Mouse (Mus musculus) lung, postnatal 0 days (tissue): ENCODE data around the gene Sec31b. TPM values are rescaled to one million over a fixed set of nuclear protein-coding genes. Genes with fewer than 3 reads are reported as not detected.

ENCODE experiments used
- ATAC-seq: fragments of 200-750 bp; cut with Nextera tagmentation; 2 replicates; pipeline ENCODE4 v1.8.0; 2017; ENCODE audit warnings: moderate library complexity
- DNase-seq: peaks from one replicate; pipeline ENCODE4 v3.0.0-alpha.2; 2016; ENCODE audit warnings: low spot score
- H3K27ac ChIP-seq: fragments of 300-500 bp; sonication (generic); 2 replicates; pipeline ENCODE4 v1.5.1; 2014; ENCODE audit warnings: antibody characterized with exemption, mild to moderate bottlenecking, low read length, mixed read lengths
- H3K27me3 ChIP-seq: fragments of 300-500 bp; sonication (generic); replicated peaks from 2 replicates; pipeline ENCODE4 v1.6.1; 2014; ENCODE audit warnings: low read length, mixed read lengths; ENCODE audit not compliant: insufficient read depth
- H3K36me3 ChIP-seq: fragments of 300-500 bp; sonication (generic); 2 replicates; pipeline ENCODE4 v1.6.1; 2014; ENCODE audit warnings: low read length, mixed read lengths; ENCODE audit not compliant: insufficient read depth
- H3K4me1 ChIP-seq: fragments of 300-500 bp; sonication (generic); 2 replicates; pipeline ENCODE4 v1.6.1; 2014; ENCODE audit warnings: antibody characterized with exemption, low read depth, low read length, mixed read lengths; ENCODE audit not compliant: insufficient read depth
- H3K4me2 ChIP-seq: fragments of 300-500 bp; sonication (generic); replicated peaks from 2 replicates; pipeline ENCODE4 v1.6.1; 2014; ENCODE audit warnings: low read depth, mild to moderate bottlenecking, low read length, moderate library complexity, mixed read lengths
- H3K4me3 ChIP-seq: fragments of 300-500 bp; sonication (generic); 2 replicates; pipeline ENCODE4 v1.5.1; 2014; ENCODE audit warnings: low read depth, low read length
- H3K9ac ChIP-seq: fragments of 300-500 bp; sonication (generic); replicated peaks from 2 replicates; pipeline ENCODE4 v1.6.1; 2014; ENCODE audit warnings: low read depth, mild to moderate bottlenecking
- H3K9me3 ChIP-seq: fragments of 300-500 bp; sonication (generic); 2 replicates; pipeline ENCODE4 v1.6.1; 2016; ENCODE audit warnings: low read length, mixed read lengths
- CTCF ChIP-seq: IDR thresholded peaks from 2 replicates; pipeline ENCODE4 v1.5.1; 2016; ENCODE audit warnings: antibody characterized with exemption, mild to moderate bottlenecking
- EP300 ChIP-seq: IDR thresholded peaks from 2 replicates; pipeline ENCODE4 v1.6.1; 2016; ENCODE audit warnings: antibody characterized with exemption, mild to moderate bottlenecking, control low read depth
- WGBS: fragments of 180-500 bp; shearing (Covaris S2); extraction: QIAGEN DNeasy Blood & Tissue Kit; methylation state at CpG from one replicate; pipeline ENCODE4 v1.1.7; 2014; 5-methylcytosine and 5-hydroxymethylcytosine counted together
- polyA plus RNA-seq: library from polyadenylated mRNA; unstranded; fragments of >200 nt; fragmentation: Nextera tagmentation; extraction: Ambion mirVana; gene quantifications from 2 replicates; pipeline ENCODE4 v1.2.1, GENCODE M21; 2015

Sec31b gene
- polyA plus RNA-seq, 1 experiment from 2014 or later = 0.42 TPM

DNA sequence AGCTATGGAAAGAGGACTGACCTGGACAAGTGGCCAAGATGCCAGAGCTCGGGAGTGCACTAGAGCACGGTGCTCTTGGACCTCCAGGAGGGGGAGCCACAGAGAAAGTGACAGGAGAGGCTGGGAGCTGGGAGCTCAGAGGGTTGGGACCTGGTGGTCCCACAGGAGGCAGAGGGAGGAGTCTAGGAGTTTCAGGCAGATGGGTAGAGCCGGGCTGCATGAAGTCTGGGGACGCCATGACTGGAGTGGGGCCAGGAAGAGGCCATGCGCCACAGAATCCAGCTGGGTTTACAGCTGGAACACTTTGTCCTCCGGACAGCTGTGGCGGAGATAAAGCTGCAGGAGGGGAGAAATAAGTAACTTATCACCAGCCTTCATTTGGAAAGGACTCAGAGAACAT lies 26.5 kb downstream of the Sec31b start:
- H3K9ac ChIP-seq = no peak overlapping the region
- peak; percentile 62; the same call in 1 of the 2 replicates for TF ChIP-seq EP300
- TF ChIP-seq CTCF = peak; percentile 49
- H3K36me3 ChIP-seq = no peaks in the 10 kb centered on the region
- no peak overlapping the region for H3K4me3 ChIP-seq
- peaks cover 7% of the 10 kb centered on the region; the same call in 1 of the 2 replicates for H3K27me3 ChIP-seq
- ATAC-seq = peak; percentile 73
- WGBS = 30% methylated on average over 7 of the region's 7 CpGs
- no peaks in the 10 kb centered on the region for H3K9me3 ChIP-seq
- H3K4me1 ChIP-seq = 0 out of 2 replicates have a peak, but pooled peaks cover 3% of the 10 kb centered on the region
- peak; percentile 81 for DNase-seq
- H3K4me2 ChIP-seq = no peak overlapping the region
- H3K27ac ChIP-seq = no peak overlapping the region

DNA sequence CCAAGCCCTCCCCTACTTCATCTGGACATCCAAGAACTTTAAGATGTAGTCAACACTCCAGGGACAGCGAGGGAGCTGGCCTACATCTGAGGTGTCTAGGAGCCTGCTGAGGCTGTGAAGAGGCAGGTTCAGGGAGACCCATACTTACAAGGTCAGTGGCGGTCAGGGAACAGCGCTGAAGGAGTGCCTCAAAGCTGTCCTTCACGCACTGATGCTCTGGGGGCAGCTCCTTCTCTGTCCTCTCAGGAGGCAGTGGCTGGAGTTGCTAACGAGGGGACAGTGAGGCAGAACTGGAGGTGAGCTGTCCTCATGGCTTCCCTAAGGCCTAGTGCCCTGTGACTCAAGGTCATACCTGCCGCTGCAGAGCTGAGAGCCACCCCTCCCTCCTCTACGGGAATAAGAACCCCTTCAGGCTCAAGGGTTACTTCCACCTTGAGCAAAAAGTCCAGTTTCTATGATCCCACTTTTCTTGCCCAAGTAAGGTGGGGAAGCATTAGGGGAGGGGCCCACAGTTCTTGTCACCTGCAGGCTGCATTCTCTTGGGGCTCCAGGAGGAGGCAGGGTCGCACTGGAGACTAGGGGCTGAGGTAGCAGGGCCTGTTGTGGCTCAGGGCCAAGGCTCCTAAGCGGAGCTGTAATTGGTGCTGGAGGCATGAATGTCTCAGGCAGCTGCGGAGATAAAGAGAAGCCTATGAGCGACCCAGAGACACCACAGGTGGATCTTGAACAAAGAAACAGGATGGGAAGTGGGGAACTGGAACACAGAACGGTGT lies 27.5 kb downstream of the Sec31b start:
- no peak overlapping the region for H3K4me2 ChIP-seq
- H3K36me3 ChIP-seq = no peaks in the 10 kb centered on the region
- TF ChIP-seq CTCF = peak; percentile 50
- TF ChIP-seq EP300 = no peak
- peaks cover 17% of the 10 kb centered on the region; the same call in 1 of the 2 replicates for H3K27me3 ChIP-seq
- H3K9ac ChIP-seq = no peak overlapping the region
- 0 out of 2 replicates have a peak, but pooled peaks cover 3% of the 10 kb centered on the region for H3K4me1 ChIP-seq
- ATAC-seq (peak; percentile 29; the same call in 1 of the 2 replicates), DNase-seq (peak; percentile 28)
- H3K9me3 ChIP-seq = no peaks in the 10 kb centered on the region
- 58% methylated on average over 12 of the region's 12 CpGs for WGBS
- H3K4me3 ChIP-seq = no peak overlapping the region
- no peak overlapping the region for H3K27ac ChIP-seq

DNA sequence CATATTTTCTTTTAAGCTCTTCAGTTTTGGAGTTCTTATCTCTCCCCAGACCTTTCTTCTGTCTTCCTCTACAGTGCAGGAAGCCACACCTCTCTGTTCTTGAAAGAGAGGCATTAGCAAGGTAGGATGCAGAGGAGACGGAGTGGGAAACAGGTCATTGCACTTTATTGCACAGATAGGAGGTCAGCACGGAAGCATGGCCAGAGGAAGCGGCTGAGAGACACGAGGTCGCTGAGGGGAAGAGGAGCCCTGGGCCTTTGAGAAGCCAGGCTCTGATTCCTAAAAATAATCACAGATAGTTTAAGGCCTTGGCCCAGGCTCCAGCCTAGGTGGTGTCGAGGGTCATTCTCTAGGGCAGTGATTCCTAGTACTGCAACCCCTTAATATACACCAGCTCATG lies 29.9 kb downstream of the Sec31b start:
- Histone ChIP-seq H3K4me3 (no peak overlapping the region), H3K36me3 (no peaks in the 10 kb centered on the region), H3K9ac (no peak overlapping the region), H3K4me1 (peaks cover 13% of the 10 kb centered on the region; the same call in 1 of the 2 replicates), H3K9me3 (no peaks in the 10 kb centered on the region), H3K4me2 (no peak overlapping the region), H3K27me3 (peaks cover 39% of the 10 kb centered on the region), H3K27ac (no peak overlapping the region)
- DNase-seq = no peak
- no peak for ATAC-seq
- TF ChIP-seq EP300 = no peak
- TF ChIP-seq CTCF = no peak
- WGBS = 55% methylated on average over 6 of the region's 6 CpGs

DNA sequence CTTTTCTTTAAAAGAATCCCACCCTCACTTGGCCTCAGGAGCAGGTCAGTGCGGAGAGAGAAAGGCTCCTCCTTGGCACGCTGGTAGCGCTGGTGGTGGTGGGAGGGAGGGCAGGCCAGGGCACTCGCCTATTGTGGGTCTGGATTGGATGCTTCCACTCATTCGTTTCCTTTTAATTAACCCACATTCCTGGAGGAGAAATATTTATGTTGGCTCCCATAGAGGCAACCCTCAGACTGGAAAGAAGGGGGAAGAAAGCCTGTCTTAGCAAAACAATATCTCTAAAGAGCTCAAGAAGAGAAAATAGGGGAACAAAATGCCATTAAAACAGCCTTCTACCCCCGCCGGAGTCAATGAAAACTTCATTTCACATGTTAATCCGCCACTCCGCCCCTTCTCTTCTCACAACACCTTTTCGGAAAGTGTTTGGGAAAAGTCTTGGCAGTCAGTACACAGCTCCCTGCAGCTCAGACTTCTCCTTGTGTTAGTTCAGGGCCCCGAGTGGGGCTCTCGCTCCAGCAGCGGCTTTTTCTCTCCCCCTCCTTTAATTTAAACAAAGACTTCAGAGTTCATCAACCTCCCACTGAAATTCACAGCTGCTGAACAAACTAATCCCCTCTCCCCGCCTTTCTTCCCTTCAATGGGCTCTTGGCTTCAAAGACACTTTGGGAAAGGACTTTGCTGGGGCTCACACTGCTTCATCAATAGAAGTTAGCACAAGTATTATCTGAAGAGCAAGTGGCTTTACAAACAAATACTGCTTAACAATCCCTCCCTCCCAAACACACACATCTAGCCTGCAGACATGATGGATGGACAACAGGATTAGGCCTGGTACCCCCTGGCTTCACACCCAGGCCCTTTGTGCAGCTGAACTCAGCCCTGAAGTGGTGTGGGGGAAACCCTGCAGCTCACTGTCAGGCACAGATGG lies 30.9 kb downstream of the Sec31b start:
- peaks cover 49% of the 10 kb centered on the region for H3K27me3 ChIP-seq
- 12% methylated on average over 14 of the region's 14 CpGs for WGBS
- H3K36me3 ChIP-seq = no peaks in the 10 kb centered on the region

DNA sequence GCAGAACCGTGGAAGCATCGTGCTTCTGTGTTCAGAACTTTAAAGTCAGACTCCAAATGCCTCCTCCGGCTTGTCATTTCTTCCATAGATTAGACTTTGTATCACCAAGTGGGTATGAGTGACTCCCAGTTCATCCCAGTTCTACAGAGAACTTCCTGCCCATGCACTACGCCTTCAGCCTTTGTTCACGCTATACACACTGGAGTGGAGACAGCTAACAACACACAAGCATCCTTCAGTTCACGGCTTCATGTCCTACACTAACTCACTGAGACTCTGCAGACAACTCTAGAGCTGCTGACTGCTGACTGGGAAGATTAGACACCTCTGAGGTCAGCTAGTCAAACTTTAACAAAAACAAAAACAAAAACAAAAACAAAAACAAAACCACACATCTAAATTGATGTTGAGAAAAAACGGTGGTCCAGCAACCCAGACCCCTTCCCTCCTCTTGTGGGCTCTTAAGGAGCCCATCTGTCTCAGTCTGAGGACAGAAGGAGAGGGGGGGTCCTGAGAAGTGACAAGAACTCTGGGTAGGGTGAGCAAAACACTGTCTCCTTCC lies 31.7 kb downstream of the Sec31b start:
- WGBS = 33% methylated on average over 7 of the region's 7 CpGs
- Histone ChIP-seq H3K36me3 (no peaks in the 10 kb centered on the region), H3K4me3 (no peak overlapping the region), H3K4me1 (peaks cover 13% of the 10 kb centered on the region; the same call in 1 of the 2 replicates), H3K9me3 (no peaks in the 10 kb centered on the region), H3K27me3 (peaks cover 51% of the 10 kb centered on the region), H3K27ac (no peak overlapping the region), H3K9ac (no peak overlapping the region), H3K4me2 (no peak overlapping the region)
- DNase-seq (no peak), ATAC-seq (no peak)
- TF ChIP-seq CTCF (no peak), EP300 (no peak)

More for the DNA sequence above, 30.9 kb downstream of the Sec31b start:
- ATAC-seq (no peak), DNase-seq (no peak)
- Histone ChIP-seq H3K4me2 (no peak overlapping the region), H3K4me3 (no peak overlapping the region), H3K9me3 (no peaks in the 10 kb centered on the region), H3K27ac (no peak overlapping the region), H3K4me1 (peaks cover 13% of the 10 kb centered on the region; the same call in 1 of the 2 replicates), H3K9ac (no peak overlapping the region)
- TF ChIP-seq CTCF = 0 out of 2 replicates have a peak, but pooled peaks have one; percentile 4
- no peak for TF ChIP-seq EP300
